Mouse (Mus musculus) liver, postnatal 0 days (tissue): ENCODE results near the gene H2al1b.

Experiments used
- CTCF ChIP-seq: sonication (generic); IDR thresholded peaks from 2 replicates; pipeline ENCODE4 v1.5.1; 2016; ENCODE audit warnings: antibody characterized with exemption, low read depth
- EP300 ChIP-seq: IDR thresholded peaks from 2 replicates; pipeline ENCODE4 v1.6.1; 2016; ENCODE audit warnings: antibody characterized with exemption, low read depth, mild to moderate bottlenecking

DNA sequence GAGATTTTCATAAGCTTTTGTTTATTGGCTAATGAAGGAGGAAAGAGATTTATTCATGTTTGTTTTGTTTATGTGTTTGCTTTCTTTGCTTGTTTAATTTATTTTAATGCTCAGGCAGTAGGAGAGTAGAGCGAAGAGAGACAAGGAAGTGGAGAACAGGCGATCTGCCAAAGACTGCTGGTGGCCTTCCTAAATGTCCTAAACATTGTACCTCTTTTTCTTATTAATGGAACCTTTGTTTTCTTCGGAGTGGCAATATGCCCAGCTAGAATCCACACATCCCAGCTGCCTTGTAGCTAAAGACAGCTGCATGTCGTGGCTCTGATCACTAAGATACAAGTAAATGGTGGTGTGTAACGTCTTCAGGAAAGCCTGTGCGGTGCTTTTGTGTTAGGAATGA lies 25.1 kb upstream of the H2al1b start:
- no peak for TF ChIP-seq CTCF
- TF ChIP-seq EP300: no peak
